24 mouse cellular contexts compared by ENCODE assay signal in genomic region chr1:161909074-161909473, GRCm38 (mm10). TPM values are rescaled to one million over a fixed set of nuclear protein-coding genes. Genes with fewer than 3 reads are reported as not detected.
DNase-seq lines count a peak whose midpoint lies in the region; ATAC-seq lines count a peak whose summit lies in the region.
"Had no signal": no experiment of that assay in that cellular context is flagged by ENCODE, and none has a peak within 500 bp of the region (broad histone marks: within the 10 kb centered on the region; RNA-seq: fewer than 3 reads in every experiment).

No protein-coding gene starts in this region.

- no peak overlapping the region for H3K4me3 ChIP-seq in kidney, embryonic 15.5 days (replicated peaks)
- no peak overlapping the region for H3K4me3 ChIP-seq in stomach, embryonic 16.5 days (replicated peaks; ENCODE audit: low read length)
- H3K4me3 ChIP-seq: embryonic facial prominence, embryonic 12.5 days; embryonic facial prominence, embryonic 15.5 days; gastrocnemius, adult 2 months; hindbrain, embryonic 12.5 days; hindbrain, embryonic 15.5 days had no signal

- H3K27ac ChIP-seq in kidney, embryonic 15.5 days: no peak overlapping the region
- H3K27ac ChIP-seq in stomach, embryonic 16.5 days (ENCODE audit: low read length): no peak overlapping the region
- H3K27ac ChIP-seq: embryonic facial prominence, embryonic 12.5 days; embryonic facial prominence, embryonic 15.5 days; gastrocnemius, adult 2 months; hindbrain, embryonic 12.5 days; hindbrain, embryonic 15.5 days had no signal

- H3K36me3 ChIP-seq in kidney, embryonic 15.5 days: no peaks in the 10 kb centered on the region
- H3K36me3 ChIP-seq in stomach, embryonic 16.5 days (ENCODE audit: control insufficient read depth, insufficient read depth, low read length): no peaks in the 10 kb centered on the region
- H3K36me3 ChIP-seq: embryonic facial prominence, embryonic 12.5 days; embryonic facial prominence, embryonic 15.5 days; G1E; hindbrain, embryonic 12.5 days; hindbrain, embryonic 15.5 days had no signal

- no peaks in the 10 kb centered on the region for H3K27me3 ChIP-seq in kidney, embryonic 15.5 days
- H3K27me3 ChIP-seq in stomach, embryonic 16.5 days (ENCODE audit: control insufficient read depth, insufficient read depth, low read length): no peaks in the 10 kb centered on the region
- H3K27me3 ChIP-seq: embryonic facial prominence, embryonic 12.5 days; embryonic facial prominence, embryonic 15.5 days; hindbrain, embryonic 12.5 days; hindbrain, embryonic 15.5 days had no signal

- WGBS in kidney, embryonic 15.5 days: 56% methylated on average over 8 of the region's 8 CpGs
- whole genome bisulfite sequencing in stomach, embryonic 16.5 days: 65% methylated on average over 8 of the region's 8 CpGs

- DNase-seq in kidney, adult 8-10 months: no peak
- DNase-seq in cerebellum, postnatal 36 days: no peak
- no peak for DNase-seq in neural tube, embryonic 10.5 days (ENCODE audit: extremely low spot score, low spot score)
- no peak for DNase-seq in right cerebral cortex, postnatal 36 days (ENCODE audit: low spot score in 2 of 2)
- DNase-seq: adrenal gland, adult 8-10 months; adrenal gland, postnatal 25 days; cerebellum, adult 18-20 months; cerebellum, adult 9-10 months; cerebellum, postnatal 14 days; forebrain, postnatal 0 days; gastrocnemius, adult 2 months; gastrocnemius, postnatal 14 days; heart, adult 11 months had no signal

- H3K4me2 ChIP-seq in kidney, embryonic 15.5 days: no peak overlapping the region
- no peak overlapping the region for H3K4me2 ChIP-seq in stomach, embryonic 16.5 days (ENCODE audit: low read depth, low read length)
- H3K4me2 ChIP-seq: embryonic facial prominence, embryonic 12.5 days; embryonic facial prominence, embryonic 15.5 days; heart, embryonic 11.5 days; hindbrain, embryonic 12.5 days; hindbrain, embryonic 15.5 days had no signal

- H3K9ac ChIP-seq in kidney, embryonic 15.5 days: no peak overlapping the region
- H3K9ac ChIP-seq in stomach, embryonic 16.5 days (ENCODE audit: low read length): no peak overlapping the region
- H3K9ac ChIP-seq: embryonic facial prominence, embryonic 12.5 days; embryonic facial prominence, embryonic 15.5 days; forebrain, postnatal 0 days; hindbrain, embryonic 12.5 days; hindbrain, embryonic 15.5 days had no signal

- H3K4me1 ChIP-seq in kidney, embryonic 15.5 days: peaks cover 26% of the 10 kb centered on the region
- peaks cover 6% of the 10 kb centered on the region; the same call in 1 of the 2 replicates for H3K4me1 ChIP-seq in stomach, embryonic 16.5 days (ENCODE audit: control insufficient read depth, insufficient read depth, low read length)
- H3K4me1 ChIP-seq: embryonic facial prominence, embryonic 12.5 days; embryonic facial prominence, embryonic 15.5 days; hindbrain, embryonic 12.5 days; hindbrain, embryonic 15.5 days had no signal

- peak; percentile 31; the same call in 1 of the 2 replicates for ATAC-seq in kidney, embryonic 15.5 days (replicated peaks; ENCODE audit: low FRiP score)
- ATAC-seq in neutrophil, adult 5-6 weeks (ENCODE audit: extremely low read depth, insufficient number of reproducible peaks, low FRiP score, poor library complexity, severe bottlenecking): peak; percentile 57; the same call in 1 of the 2 replicates
- peak; percentile 21; the same call in 1 of the 2 replicates for ATAC-seq in stomach, embryonic 16.5 days (ENCODE audit: insufficient read depth, low FRiP score)
- ATAC-seq: activated CD4-positive, CD25-positive, alpha-beta regulatory T cell, adult 4 months; forebrain, embryonic 14.5 days; forebrain, postnatal 0 days had no signal

- no peaks in the 10 kb centered on the region for H3K9me3 ChIP-seq in kidney, embryonic 15.5 days (replicated peaks)
- no peaks in the 10 kb centered on the region for H3K9me3 ChIP-seq in stomach, embryonic 16.5 days (replicated peaks; ENCODE audit: control insufficient read depth, low read length)
- H3K9me3 ChIP-seq: embryonic facial prominence, embryonic 12.5 days; embryonic facial prominence, embryonic 15.5 days; G1E; hindbrain, embryonic 12.5 days; hindbrain, embryonic 15.5 days had no signal

RNA-seq across cellular contexts. Expression of gene Suco, which starts 32.6 kb away (rescaled TPM):
- 21.9 and 27.0 TPM in 2 replicates for polyA plus RNA-seq in kidney, embryonic 15.5 days (2015; fragmentation: Nextera tagmentation; extraction: Ambion mirVana)
- total RNA-seq in neutrophil, adult 5-6 weeks (2017): 77.2 and 121 TPM in 2 replicates
- polyA plus RNA-seq in stomach, embryonic 16.5 days (2015; fragmentation: Nextera tagmentation; extraction: Ambion mirVana): 17.2 and 26.6 TPM in 2 replicates

RNA-seq across cellular contexts. Expression of gene Pigc, which starts 59.9 kb away (rescaled TPM):
- polyA plus RNA-seq in kidney, embryonic 15.5 days (2015; fragmentation: Nextera tagmentation; extraction: Ambion mirVana): 39.7 and 40.4 TPM in 2 replicates
- 18.3 and 19.2 TPM in 2 replicates for total RNA-seq in neutrophil, adult 5-6 weeks (2017)
- 36.3 and 39.7 TPM in 2 replicates for polyA plus RNA-seq in stomach, embryonic 16.5 days (2015; fragmentation: Nextera tagmentation; extraction: Ambion mirVana)
